Mouse (Mus musculus): Measurements from ENCODE around the gene Pmepa1. TPM values are rescaled to one million over a fixed set of nuclear protein-coding genes. Genes with fewer than 3 reads are reported as not detected.

The Pmepa1 gene
- polyA plus RNA-seq, 1 experiment: 141 TPM

DNA sequence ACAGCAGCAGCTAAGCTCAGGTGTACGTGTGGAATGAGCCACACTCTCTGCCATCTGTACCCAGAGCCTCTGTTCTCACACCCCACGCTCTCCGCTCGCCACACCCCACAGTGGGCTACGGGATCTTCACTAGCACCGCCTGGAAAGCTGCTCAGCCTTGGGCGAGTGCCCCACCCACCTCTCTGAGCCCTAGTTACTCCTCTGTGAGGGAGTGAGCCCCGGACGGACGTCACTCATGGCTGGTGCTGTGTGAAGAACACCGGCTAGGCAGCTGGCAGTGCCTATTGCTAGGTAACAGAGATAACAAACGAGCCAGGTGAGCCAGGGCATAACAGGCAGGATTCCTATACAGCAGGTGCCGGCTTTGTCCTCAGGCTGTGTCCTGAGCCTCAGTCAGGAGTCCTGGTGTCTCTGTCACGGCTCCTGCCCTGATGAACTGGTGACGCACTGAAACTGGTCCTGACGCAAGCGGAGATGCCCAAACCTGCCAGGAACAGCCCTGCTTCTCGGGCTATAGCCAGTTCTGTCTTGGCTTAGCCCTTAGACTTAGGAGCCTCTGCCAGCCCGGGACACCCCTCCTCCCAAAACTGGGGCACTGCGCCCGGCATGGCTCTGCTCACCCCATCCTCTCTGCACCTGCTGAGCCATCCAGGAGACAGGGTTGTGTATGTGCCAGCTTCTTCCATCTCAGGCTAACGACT is 44.1 kb downstream of the Pmepa1 start:
- Histone ChIP-seq H3K27ac (replicated peaks; ENCODE audit: low read depth, low read length) (0 out of 2 replicates have a peak overlapping the region, but pooled peaks have one; percentile 44), H3K4me3 (ENCODE audit: insufficient read depth, low read depth, low read length) (no peak overlapping the region), H3K4me1 (ENCODE audit: control insufficient read depth, insufficient read depth, insufficient read length, low read length) (no peaks in the 10 kb centered on the region; the same call in 1 of the 2 replicates)

DNA sequence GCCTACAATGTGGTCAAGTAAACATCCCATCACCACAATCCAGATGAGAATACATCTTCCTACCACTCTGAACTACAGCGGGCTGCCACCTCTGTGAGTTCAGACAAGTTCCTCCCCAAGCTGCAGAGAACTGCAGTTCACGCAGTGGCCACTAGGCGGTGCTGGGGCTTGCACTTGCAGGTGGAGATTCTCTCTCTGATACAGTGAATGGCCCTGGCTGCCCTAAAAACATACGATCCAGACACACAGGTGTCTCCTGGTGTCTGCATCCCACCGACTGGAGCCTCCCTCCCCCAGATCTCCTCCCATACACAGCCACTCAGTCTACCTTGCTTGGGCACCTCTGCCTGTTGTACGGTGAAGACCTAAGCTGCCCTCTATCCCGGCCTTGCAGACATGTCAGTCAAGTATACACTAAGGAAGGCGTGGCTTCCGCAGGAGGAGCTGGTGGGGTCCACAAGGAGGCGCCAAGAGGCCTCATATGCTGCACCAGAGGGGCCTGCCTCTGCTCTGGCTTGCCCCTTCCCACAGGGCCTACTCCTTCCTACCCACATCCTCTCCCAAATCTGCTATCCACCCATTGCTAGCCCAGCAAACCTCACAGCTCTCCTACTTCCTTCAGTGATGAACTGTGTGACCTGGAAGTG is 46.6 kb downstream of the Pmepa1 start:
- Histone ChIP-seq H3K4me3 (ENCODE audit: insufficient read depth, low read depth, low read length) (no peak overlapping the region), H3K27ac (replicated peaks; ENCODE audit: low read depth, low read length) (no peak overlapping the region), H3K4me1 (ENCODE audit: control insufficient read depth, insufficient read depth, insufficient read length, low read length) (no peaks in the 10 kb centered on the region; the same call in 1 of the 2 replicates)

DNA sequence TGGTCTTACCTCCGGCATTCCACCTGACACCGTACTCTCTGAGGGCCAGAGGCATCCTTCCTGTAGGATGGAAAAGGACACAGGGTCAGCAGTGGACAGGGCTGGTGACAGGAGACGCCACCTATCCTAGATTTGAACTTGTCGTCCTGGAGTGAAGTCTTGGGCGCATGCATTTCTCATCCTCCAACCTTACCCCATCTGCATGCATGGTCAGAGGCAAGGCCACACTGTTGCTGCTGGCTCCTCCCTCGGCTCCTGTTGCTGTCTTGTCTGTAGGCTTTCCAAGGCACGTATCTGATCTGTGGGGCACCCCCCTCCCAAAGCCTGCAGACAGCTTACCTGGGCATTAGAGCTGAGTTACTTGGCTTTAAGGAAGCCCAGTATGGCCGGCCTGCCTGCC is 47.8 kb downstream of the Pmepa1 start:
- H3K4me1 ChIP-seq (ENCODE audit: control insufficient read depth, insufficient read depth, insufficient read length, low read length): no peaks in the 10 kb centered on the region
- no peak overlapping the region for H3K27ac ChIP-seq (replicated peaks; ENCODE audit: low read depth, low read length)
- no peak overlapping the region for H3K4me3 ChIP-seq (ENCODE audit: insufficient read depth, low read depth, low read length)

DNA sequence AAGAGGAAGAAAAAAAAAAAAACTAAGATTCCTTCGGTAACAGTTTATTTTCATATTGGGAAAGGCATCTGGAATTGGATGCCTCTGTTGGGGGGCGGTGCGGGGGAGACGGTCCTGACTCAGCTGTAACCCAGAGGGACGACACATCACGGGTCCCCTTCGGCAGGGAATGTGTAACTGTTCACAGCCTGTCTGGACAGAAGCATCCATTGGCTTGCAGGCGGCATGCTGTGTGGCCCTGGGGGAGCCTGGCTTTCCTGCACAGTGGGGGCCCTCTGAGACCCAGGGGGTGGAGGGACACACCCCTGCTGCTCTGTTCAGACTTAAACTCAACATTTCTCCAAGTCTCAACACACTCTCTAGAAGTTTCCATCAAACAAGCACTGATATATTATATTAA is 49.5 kb downstream of the Pmepa1 start:
- Histone ChIP-seq H3K27ac (replicated peaks; ENCODE audit: low read depth, low read length) (no peak overlapping the region), H3K4me3 (ENCODE audit: insufficient read depth, low read depth, low read length) (no peak overlapping the region), H3K4me1 (ENCODE audit: control insufficient read depth, insufficient read depth, insufficient read length, low read length) (no peaks in the 10 kb centered on the region)

DNA sequence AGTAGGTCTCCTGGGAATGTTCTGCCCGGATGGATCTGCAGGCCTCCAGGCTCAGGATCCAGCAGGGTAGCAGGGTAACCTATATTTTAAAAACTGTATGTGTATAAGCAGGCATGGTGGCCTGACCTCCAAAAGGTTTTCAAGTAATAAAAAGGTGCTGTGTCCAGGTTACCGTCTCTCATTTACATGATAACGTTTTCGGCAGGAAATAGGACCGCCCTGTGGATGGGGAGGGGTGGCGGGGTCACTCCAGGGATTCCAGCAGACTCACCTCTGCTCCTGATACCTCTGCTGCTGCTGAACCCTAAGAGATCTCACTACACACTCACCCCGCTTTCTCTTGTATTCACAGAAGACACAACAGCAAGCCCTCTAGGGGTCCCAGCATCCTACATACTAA is 50.4 kb downstream of the Pmepa1 start:
- Histone ChIP-seq H3K4me3 (ENCODE audit: insufficient read depth, low read depth, low read length) (no peak overlapping the region), H3K27ac (replicated peaks; ENCODE audit: low read depth, low read length) (no peak overlapping the region), H3K4me1 (ENCODE audit: control insufficient read depth, insufficient read depth, insufficient read length, low read length) (no peaks in the 10 kb centered on the region)

DNA sequence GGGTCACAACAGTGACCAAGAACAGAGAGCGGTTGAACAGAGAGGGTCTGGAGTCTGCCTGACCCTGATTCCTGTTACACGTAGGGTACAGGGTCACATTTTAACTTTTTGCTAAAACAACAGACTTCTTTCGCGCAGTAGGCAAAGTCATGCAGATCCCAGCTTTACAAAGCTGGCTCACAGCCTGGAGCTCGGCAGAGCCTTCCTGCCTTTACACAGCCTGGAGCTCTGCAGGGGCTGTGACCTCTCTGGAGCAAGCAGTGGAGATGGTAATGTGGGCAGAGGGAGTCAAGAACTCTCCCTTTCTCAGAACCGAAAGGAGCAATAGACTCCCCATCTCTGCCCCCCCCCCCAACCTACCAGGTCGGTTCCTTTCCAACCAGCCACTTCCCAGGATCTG is 51.5 kb downstream of the Pmepa1 start:
- H3K27ac ChIP-seq (replicated peaks; ENCODE audit: low read depth, low read length): no peak overlapping the region
- H3K4me1 ChIP-seq (ENCODE audit: control insufficient read depth, insufficient read depth, insufficient read length, low read length): no peaks in the 10 kb centered on the region
- no peak overlapping the region for H3K4me3 ChIP-seq (ENCODE audit: insufficient read depth, low read depth, low read length)

DNA sequence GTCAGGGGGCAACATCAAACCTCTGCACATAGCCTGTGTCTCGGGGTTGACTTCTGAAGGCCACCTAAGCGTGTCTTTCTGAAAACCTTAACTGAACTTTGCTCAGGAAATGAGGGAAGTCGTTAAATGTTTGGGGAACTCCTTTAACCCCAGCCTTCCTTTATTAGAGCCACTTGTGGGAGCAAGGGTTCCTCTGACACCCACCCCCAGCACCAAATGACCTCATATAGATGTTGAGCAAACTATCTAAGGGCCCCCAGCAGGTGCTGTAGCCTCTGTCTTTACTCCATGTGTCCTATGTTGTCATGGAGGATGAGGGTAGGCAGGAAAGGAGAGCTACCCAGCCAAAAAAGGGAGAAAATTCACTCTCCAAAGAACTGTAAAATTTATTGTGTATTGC is 52.2 kb downstream of the Pmepa1 start:
- Histone ChIP-seq H3K4me3 (ENCODE audit: insufficient read depth, low read depth, low read length) (no peak overlapping the region), H3K27ac (replicated peaks; ENCODE audit: low read depth, low read length) (no peak overlapping the region), H3K4me1 (ENCODE audit: control insufficient read depth, insufficient read depth, insufficient read length, low read length) (peaks cover 3% of the 10 kb centered on the region; the same call in 1 of the 2 replicates)

DNA sequence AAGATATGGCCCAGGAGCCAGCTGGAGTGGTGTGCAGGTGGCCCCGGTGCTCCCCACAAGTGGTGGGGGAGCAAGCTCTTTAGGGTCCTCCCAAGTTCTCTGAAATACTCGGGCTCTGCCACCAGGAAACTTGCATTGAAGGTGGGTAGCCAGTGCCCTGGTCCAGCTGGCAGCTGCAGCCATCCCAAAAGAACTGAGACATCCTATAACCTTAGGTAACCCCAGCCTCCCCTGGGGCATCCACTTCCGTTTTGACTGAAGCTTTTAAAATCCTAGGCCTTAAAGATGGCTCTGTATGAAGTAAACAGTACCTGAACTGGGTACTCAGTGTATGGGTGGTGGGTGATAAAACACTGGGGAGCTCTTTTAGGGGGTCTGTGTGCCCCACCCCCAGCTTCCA is 52.8 kb downstream of the Pmepa1 start:
- no peak overlapping the region for H3K4me3 ChIP-seq (ENCODE audit: insufficient read depth, low read depth, low read length)
- peaks cover 3% of the 10 kb centered on the region; the same call in 1 of the 2 replicates for H3K4me1 ChIP-seq (ENCODE audit: control insufficient read depth, insufficient read depth, insufficient read length, low read length)
- no peak overlapping the region for H3K27ac ChIP-seq (replicated peaks; ENCODE audit: low read depth, low read length)

DNA sequence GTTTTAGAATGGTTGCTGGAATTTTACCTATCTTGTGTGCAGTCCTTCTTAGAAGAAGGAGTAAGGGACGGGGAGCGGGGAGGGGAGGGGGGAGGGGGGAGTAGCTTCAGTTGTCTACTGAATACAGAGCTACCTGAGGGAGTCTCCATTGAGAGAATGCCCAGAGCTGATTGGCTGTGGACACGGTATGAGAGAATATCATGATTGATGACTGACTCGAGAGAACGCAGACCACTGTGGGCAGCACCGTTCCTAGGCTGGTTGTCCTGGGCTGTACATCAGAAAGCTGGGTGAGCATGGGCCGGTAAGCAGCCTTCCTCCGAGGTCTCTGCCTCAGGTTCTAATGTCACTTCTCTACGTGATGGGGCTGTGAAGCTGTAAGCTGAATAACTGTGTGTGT is 55.6 kb downstream of the Pmepa1 start:
- H3K4me3 ChIP-seq (ENCODE audit: insufficient read depth, low read depth, low read length): no peak overlapping the region
- no peak overlapping the region for H3K27ac ChIP-seq (replicated peaks; ENCODE audit: low read depth, low read length)
- H3K4me1 ChIP-seq (ENCODE audit: control insufficient read depth, insufficient read depth, insufficient read length, low read length): peaks cover 3% of the 10 kb centered on the region; the same call in 1 of the 2 replicates

DNA sequence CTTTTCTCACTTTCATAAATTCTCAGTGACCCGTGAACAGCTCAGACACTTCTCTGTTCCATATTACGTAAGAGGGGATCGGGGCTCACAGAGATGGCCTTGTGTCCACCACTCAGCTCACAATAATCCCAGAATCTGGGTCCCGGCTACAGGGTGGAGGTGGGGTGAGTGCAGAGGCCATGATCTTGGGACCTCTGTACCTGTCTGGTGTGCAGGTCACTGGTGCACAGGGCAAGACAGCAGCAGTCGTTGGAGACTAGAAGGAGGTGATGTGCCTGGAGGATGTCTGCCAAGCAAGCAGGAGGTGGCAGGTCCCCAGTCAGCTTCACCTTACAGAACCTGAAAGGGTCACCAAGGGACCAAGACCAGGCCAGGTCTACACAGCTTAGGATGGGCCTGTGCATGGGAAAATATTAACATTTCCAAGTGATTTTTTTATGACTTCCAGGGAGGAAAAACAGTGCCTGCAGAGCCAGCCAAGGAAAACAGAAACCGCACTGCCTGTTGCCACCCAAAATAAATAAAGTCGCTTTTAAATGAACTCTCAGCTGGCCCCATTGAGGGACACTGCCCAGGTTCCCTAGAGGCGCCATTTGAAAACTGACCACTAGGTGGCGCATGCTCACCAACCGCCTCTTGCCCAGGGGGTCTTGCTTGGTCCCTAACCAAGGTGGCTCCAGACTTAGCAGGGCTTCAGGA is 56.9 kb downstream of the Pmepa1 start:
- no peak overlapping the region for H3K27ac ChIP-seq (replicated peaks; ENCODE audit: low read depth, low read length)
- peak overlapping the region; percentile 34; the same call in 1 of the 2 replicates for H3K4me3 ChIP-seq (ENCODE audit: insufficient read depth, low read depth, low read length)
- peaks cover 3% of the 10 kb centered on the region; the same call in 1 of the 2 replicates for H3K4me1 ChIP-seq (ENCODE audit: control insufficient read depth, insufficient read depth, insufficient read length, low read length)

DNA sequence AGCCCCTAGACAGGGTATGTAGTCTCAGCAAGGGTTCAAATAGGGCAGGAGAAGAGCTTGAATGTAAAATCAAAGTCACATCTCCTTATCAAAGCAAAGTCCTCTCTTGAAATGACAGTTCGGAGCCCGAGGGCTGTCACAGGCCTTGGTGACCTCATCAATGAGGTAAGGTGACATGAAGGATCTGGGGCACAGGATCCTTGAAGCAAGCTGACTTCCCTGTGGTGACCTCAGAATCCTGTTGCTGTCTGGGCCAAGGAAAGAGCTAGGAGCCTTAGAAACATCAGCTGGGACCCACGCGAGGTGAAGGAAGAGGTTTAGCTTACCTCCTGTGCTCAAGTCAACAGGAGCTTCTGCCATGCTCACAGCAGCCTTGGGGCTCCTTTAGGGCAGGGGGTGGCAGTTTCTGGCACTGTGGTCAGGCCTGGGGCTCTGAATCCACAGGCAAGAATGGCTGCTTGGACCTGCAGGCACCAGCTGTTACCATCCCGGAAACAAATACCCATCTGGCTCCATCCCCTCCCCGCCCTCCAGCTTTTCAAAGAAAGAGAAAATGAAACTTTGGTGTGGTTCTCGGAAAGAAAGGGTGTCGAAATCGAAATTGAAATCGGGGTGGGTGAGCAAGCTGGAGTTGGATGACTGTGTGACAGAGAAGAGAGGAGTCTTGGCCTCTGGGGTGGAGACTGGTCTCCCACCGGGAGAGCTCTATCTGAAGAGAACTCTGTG is 57.8 kb downstream of the Pmepa1 start, which contains the start of gene Zbp1:
Gene Zbp1, minus strand, starts transcription at position 508 of the 726 bp plus-strand sequence.
- H3K4me3 ChIP-seq (ENCODE audit: insufficient read depth, low read depth, low read length): peak within 1 kb of the TSS; percentile 34
- no peak within 1 kb of the TSS for H3K27ac ChIP-seq (replicated peaks; ENCODE audit: low read depth, low read length)

DNA sequence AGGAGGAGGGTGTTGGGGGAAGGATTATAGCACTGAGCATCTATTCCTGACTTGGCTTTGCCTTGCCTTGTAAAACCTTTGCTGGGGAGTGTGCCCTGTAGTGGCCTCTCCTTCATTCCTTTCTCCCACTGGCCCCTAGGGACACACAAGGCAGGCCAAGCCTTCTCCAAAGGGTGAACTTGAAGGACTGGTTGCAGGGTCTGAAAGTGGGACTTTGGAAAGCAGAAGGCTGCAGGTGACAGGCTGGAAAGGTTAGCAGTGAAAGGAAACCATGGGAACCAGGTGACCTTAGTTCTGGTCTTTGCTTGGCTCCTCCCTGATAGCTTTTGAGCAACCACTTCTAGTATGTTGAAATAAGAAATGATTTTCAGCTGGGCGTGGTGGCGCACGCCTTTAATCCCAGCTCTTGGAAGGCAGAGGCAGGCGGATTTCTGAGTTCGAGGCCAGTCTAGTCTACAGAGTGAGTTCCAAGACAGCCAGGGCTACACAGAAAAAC is 58.5 kb downstream of the Pmepa1 start:
- Histone ChIP-seq H3K4me1 (ENCODE audit: control insufficient read depth, insufficient read depth, insufficient read length, low read length) (peaks cover 3% of the 10 kb centered on the region; the same call in 1 of the 2 replicates), H3K4me3 (ENCODE audit: insufficient read depth, low read depth, low read length) (no peak overlapping the region), H3K27ac (replicated peaks; ENCODE audit: low read depth, low read length) (no peak overlapping the region)

More for the DNA sequence above, 57.8 kb downstream of the Pmepa1 start, which contains the start of gene Zbp1:
- H3K4me1 ChIP-seq (ENCODE audit: control insufficient read depth, insufficient read depth, insufficient read length, low read length): peaks cover 3% of the 10 kb centered on the region; the same call in 1 of the 2 replicates

DNA sequence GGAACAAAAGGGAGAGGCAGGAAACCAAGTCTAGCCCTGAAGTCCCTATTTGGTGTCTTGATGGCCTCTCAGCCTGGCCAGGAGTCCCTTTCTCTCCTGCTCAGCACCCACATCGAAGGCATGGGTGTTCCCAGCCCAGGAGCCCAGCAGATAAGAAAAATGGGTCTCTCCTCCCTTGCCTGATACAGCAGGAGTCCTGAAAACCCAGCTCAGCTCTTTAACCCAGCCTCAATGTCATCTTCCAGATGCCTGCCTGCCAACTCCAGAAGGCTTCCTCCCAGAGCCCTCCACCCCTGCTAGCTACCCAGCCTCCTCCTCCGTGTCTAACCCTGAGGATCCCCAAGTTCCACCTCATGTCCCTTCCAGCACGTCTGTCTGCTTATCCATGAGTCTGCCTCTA is 59.1 kb downstream of the Pmepa1 start:
- Histone ChIP-seq H3K4me1 (ENCODE audit: control insufficient read depth, insufficient read depth, insufficient read length, low read length) (peaks cover 3% of the 10 kb centered on the region; the same call in 1 of the 2 replicates), H3K27ac (replicated peaks; ENCODE audit: low read depth, low read length) (no peak overlapping the region), H3K4me3 (ENCODE audit: insufficient read depth, low read depth, low read length) (no peak overlapping the region)

DNA sequence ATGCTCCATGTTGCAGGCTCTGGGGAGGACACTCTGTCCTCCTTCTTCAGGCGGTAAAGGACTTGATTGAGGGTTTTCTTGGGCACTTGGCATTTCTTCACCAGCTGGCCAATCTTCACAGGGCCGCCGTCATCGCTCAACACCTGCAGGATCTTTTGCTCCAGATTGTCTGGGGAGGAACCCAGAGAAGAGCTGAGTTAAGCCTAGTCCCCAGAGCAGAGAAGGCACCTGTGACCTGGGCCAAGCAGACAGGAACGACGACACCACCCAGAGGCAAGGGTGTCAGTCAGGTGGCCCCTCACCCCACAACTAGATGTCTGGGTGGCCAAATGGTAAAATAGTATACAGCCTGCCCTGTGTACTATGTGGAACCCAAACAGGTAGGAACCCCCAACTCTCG is 59.5 kb downstream of the Pmepa1 start:
- H3K4me1 ChIP-seq (ENCODE audit: control insufficient read depth, insufficient read depth, insufficient read length, low read length): peaks cover 3% of the 10 kb centered on the region; the same call in 1 of the 2 replicates
- H3K4me3 ChIP-seq (ENCODE audit: insufficient read depth, low read depth, low read length): no peak overlapping the region
- H3K27ac ChIP-seq (replicated peaks; ENCODE audit: low read depth, low read length): no peak overlapping the region
